Mouse (Mus musculus) stomach, embryonic 15.5 days (tissue): ENCODE data around the gene Slc25a54. TPM values are rescaled to one million over a fixed set of nuclear protein-coding genes. Genes with fewer than 3 reads are reported as not detected.

Source experiments
- ATAC-seq: fragments of 200-750 bp; cut with Nextera tagmentation; 2 replicates; pipeline ENCODE4 v1.8.0; 2017; ENCODE audit warnings: low read depth, moderate number of reproducible peaks, moderate TSS enrichment; ENCODE audit not compliant: insufficient read depth, low FRiP score
- H3K27ac ChIP-seq: fragments of 300-500 bp; sonication (generic); 2 replicates; pipeline ENCODE4 v1.5.1; 2015; ENCODE audit warnings: mild to moderate bottlenecking, inconsistent platforms
- H3K27me3 ChIP-seq: fragments of 300-500 bp; sonication (generic); replicated peaks from 2 replicates; pipeline ENCODE4 v1.6.1; 2015; ENCODE audit warnings: inconsistent platforms
- H3K36me3 ChIP-seq: fragments of 300-500 bp; sonication (generic); 2 replicates; pipeline ENCODE4 v1.6.1; 2015; ENCODE audit warnings: inconsistent platforms
- H3K4me1 ChIP-seq: fragments of 300-500 bp; sonication (generic); 2 replicates; pipeline ENCODE4 v1.6.1; 2015; ENCODE audit warnings: inconsistent platforms
- H3K4me2 ChIP-seq: fragments of 300-500 bp; sonication (generic); 2 replicates; pipeline ENCODE4 v1.6.1; 2015; ENCODE audit warnings: mild to moderate bottlenecking, inconsistent platforms
- H3K4me3 ChIP-seq: fragments of 300-500 bp; sonication (generic); replicated peaks from 2 replicates; pipeline ENCODE4 v1.5.1; 2015; ENCODE audit warnings: inconsistent platforms
- H3K9ac ChIP-seq: fragments of 300-500 bp; sonication (generic); 2 replicates; pipeline ENCODE4 v1.6.1; 2015; ENCODE audit warnings: inconsistent platforms
- H3K9me3 ChIP-seq: fragments of 300-500 bp; sonication (generic); 2 replicates; pipeline ENCODE4 v1.6.1; 2016; ENCODE audit warnings: inconsistent platforms
- WGBS: fragments of 180-500 bp; shearing (Covaris S2); methylation state at CpG from one replicate; pipeline ENCODE4 v1.1.7; 2015; 5-methylcytosine and 5-hydroxymethylcytosine counted together
- polyA plus RNA-seq: library from polyadenylated mRNA; unstranded; fragments of >200 nt; fragmentation: Nextera tagmentation; extraction: Ambion mirVana; gene quantifications from 2 replicates; pipeline ENCODE4 v1.2.1, GENCODE M21; 2015

Gene Slc25a54
- polyA plus RNA-seq, 1 experiment from 2014 or later: not detected

- H3K4me2 ChIP-seq: no peak overlapping the region
- no peaks in the 10 kb centered on the region for H3K36me3 ChIP-seq
- H3K27ac ChIP-seq: no peak overlapping the region
- no peaks in the 10 kb centered on the region for H3K4me1 ChIP-seq
- H3K27me3 ChIP-seq: no peaks in the 10 kb centered on the region
- no peak overlapping the region for H3K4me3 ChIP-seq
- no peak overlapping the region for H3K9ac ChIP-seq
- 74% methylated on average over 7 of the region's 7 CpGs for WGBS
- ATAC-seq: no peak
- no peaks in the 10 kb centered on the region for H3K9me3 ChIP-seq
Observed at GRCm38 (mm10) chr3:109062391-109062790, 17.9 kb upstream of the Slc25a54 start.

- Histone ChIP-seq H3K4me1 (no peaks in the 10 kb centered on the region), H3K9me3 (no peaks in the 10 kb centered on the region), H3K27me3 (no peaks in the 10 kb centered on the region), H3K36me3 (no peaks in the 10 kb centered on the region), H3K4me2 (no peak overlapping the region), H3K27ac (no peak overlapping the region), H3K9ac (no peak overlapping the region), H3K4me3 (no peak overlapping the region)
- 1% methylated on average over 6 of the region's 6 CpGs for WGBS
- ATAC-seq: no peak
Observed at GRCm38 (mm10) chr3:109062989-109063388, 17.3 kb upstream of the Slc25a54 start.

DNA sequence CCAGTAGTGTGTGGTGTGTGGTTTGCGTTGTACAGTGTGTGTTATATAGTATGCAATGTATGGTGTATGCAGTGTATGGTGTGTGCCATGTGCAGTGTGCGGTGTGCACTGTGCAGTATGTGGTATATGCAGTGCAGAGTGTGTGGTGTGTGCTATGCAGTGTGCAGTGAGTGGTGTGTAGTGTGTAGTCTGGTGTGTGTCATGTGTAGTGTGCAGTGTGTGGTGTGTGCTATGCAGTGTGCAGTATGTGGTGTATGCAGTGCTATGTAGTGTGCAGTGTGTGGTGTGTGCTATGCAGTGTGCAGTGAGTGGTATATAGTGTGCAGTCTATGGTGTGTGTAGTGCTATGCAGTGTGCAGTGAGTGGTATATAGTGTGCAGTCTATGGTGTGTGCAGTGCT, 4.1 kb downstream of the Slc25a54 start:
- no peak overlapping the region for H3K4me2 ChIP-seq
- no peak for ATAC-seq
- no peak overlapping the region for H3K27ac ChIP-seq
- H3K4me1 ChIP-seq: no peaks in the 10 kb centered on the region
- no peaks in the 10 kb centered on the region for H3K27me3 ChIP-seq
- H3K9ac ChIP-seq: no peak overlapping the region
- no peaks in the 10 kb centered on the region for H3K9me3 ChIP-seq
- WGBS: 90% methylated on average over 2 of the region's 2 CpGs
- no peaks in the 10 kb centered on the region for H3K36me3 ChIP-seq
- H3K4me3 ChIP-seq: no peak overlapping the region

- Histone ChIP-seq H3K4me2 (no peak overlapping the region), H3K36me3 (no peaks in the 10 kb centered on the region), H3K9ac (no peak overlapping the region), H3K4me3 (no peak overlapping the region), H3K9me3 (no peaks in the 10 kb centered on the region), H3K4me1 (no peaks in the 10 kb centered on the region), H3K27ac (no peak overlapping the region), H3K27me3 (no peaks in the 10 kb centered on the region)
- 12% methylated on average over 2 of the region's 2 CpGs for WGBS
- ATAC-seq: no peak
Observed at GRCm38 (mm10) chr3:109088460-109088859, 8.2 kb downstream of the Slc25a54 start.

- ATAC-seq: no peak
- no peak overlapping the region for H3K4me2 ChIP-seq
- H3K4me1 ChIP-seq: no peaks in the 10 kb centered on the region
- H3K27ac ChIP-seq: no peak overlapping the region
- 53% methylated on average over 8 of the region's 8 CpGs for WGBS
- no peaks in the 10 kb centered on the region for H3K9me3 ChIP-seq
- H3K27me3 ChIP-seq: no peaks in the 10 kb centered on the region
- H3K9ac ChIP-seq: no peak overlapping the region
- no peak overlapping the region for H3K4me3 ChIP-seq
- no peaks in the 10 kb centered on the region for H3K36me3 ChIP-seq
Observed at GRCm38 (mm10) chr3:109104702-109105101, 24.4 kb downstream of the Slc25a54 start.

DNA sequence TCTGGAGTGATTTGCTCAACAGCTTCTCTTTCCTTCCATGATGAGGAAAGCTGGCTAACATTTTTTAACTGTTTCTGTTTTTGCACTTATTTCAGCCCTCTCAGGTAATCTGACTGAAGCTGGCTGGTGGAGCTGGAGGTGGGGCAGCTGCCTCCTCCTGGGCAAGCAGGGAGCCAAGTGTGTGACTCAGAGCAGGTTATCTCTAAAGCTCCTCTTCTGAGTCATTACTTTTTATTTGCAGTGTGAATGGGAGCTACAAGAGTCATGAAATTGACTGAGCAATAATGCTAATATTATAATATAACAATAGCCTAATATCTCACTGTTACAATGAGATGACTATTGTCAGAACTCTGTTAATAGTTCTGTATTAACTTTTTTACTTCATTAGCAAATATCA, 36.9 kb downstream of the Slc25a54 start:
- Histone ChIP-seq H3K4me3 (no peak overlapping the region), H3K4me1 (no peaks in the 10 kb centered on the region), H3K27me3 (no peaks in the 10 kb centered on the region), H3K4me2 (no peak overlapping the region), H3K36me3 (no peaks in the 10 kb centered on the region), H3K27ac (no peak overlapping the region), H3K9me3 (no peaks in the 10 kb centered on the region), H3K9ac (no peak overlapping the region)
- no peak for ATAC-seq

GRCm38 (mm10) chr3:109119562-109119961, 39.3 kb downstream of the Slc25a54 start:
- Histone ChIP-seq H3K36me3 (no peaks in the 10 kb centered on the region), H3K9ac (no peak overlapping the region), H3K4me1 (peaks cover 11% of the 10 kb centered on the region; the same call in 1 of the 2 replicates), H3K27me3 (no peaks in the 10 kb centered on the region), H3K27ac (no peak overlapping the region), H3K4me3 (no peak overlapping the region), H3K4me2 (no peak overlapping the region), H3K9me3 (no peaks in the 10 kb centered on the region)
- no peak for ATAC-seq
- whole genome bisulfite sequencing: 76% methylated on average over 5 of the region's 5 CpGs

- no peak overlapping the region for H3K27ac ChIP-seq
- WGBS: 57% methylated on average over 5 of the region's 5 CpGs
- no peaks in the 10 kb centered on the region for H3K9me3 ChIP-seq
- H3K27me3 ChIP-seq: no peaks in the 10 kb centered on the region
- no peak overlapping the region for H3K4me3 ChIP-seq
- H3K9ac ChIP-seq: no peak overlapping the region
- no peaks in the 10 kb centered on the region for H3K36me3 ChIP-seq
- H3K4me1 ChIP-seq: peaks cover 11% of the 10 kb centered on the region; the same call in 1 of the 2 replicates
- H3K4me2 ChIP-seq: no peak overlapping the region
- no peak for ATAC-seq
Observed at GRCm38 (mm10) chr3:109119973-109120372, 39.7 kb downstream of the Slc25a54 start.

- peak within 1 kb of the TSS; percentile 72 for H3K9ac ChIP-seq
- no peaks in the 10 kb centered on the region for H3K36me3 ChIP-seq
- peak within 1 kb of the TSS; percentile 90 for H3K27ac ChIP-seq
- peak within 1 kb of the TSS; percentile 65 for H3K4me2 ChIP-seq
- ATAC-seq: peak; percentile 88
- 2% methylated on average over 36 of the region's 49 CpGs for WGBS
- H3K4me3 ChIP-seq: peak within 1 kb of the TSS; percentile 76
- no peaks in the 10 kb centered on the region for H3K27me3 ChIP-seq
- no peaks in the 10 kb centered on the region for H3K9me3 ChIP-seq
- H3K4me1 ChIP-seq: peaks cover 11% of the 10 kb centered on the region; the same call in 1 of the 2 replicates
Observed at GRCm38 (mm10) chr3:109122641-109123530, 42.6 kb downstream of the Slc25a54 start, which contains the start of gene Slc25a24. TSS of gene Slc25a24 (plus strand) at chr3:109123149.

DNA sequence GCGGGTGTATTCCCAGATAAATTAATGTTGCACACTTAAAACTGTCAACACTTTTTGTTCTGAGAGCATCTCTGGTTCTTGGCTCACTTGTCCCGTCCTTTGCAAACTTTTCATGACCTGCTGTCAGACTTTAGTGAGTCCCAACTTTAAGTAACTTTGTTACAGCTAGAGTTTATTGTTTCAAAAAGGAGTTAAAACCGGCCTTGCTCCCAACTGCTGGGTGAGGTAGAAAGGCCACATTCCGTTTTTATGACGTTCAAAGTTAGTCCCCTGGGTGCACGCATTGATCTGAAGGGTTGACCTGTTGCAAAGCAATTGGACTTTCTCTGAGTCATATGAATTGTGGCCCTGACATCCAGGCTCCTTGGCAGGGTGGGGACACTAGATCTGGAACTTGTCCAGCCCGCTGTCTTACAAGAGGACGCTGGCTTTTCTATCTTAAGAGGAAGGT, 43.3 kb downstream of the Slc25a54 start:
- peak overlapping the region; percentile 72 for H3K9ac ChIP-seq
- H3K4me1 ChIP-seq: peaks cover 11% of the 10 kb centered on the region; the same call in 1 of the 2 replicates
- no peaks in the 10 kb centered on the region for H3K9me3 ChIP-seq
- no peaks in the 10 kb centered on the region for H3K36me3 ChIP-seq
- H3K27me3 ChIP-seq: no peaks in the 10 kb centered on the region
- 7% methylated on average over 8 of the region's 8 CpGs for WGBS
- H3K27ac ChIP-seq: peak overlapping the region; percentile 90
- H3K4me3 ChIP-seq: peak overlapping the region; percentile 76
- peak; percentile 16; the same call in 1 of the 2 replicates for ATAC-seq
- H3K4me2 ChIP-seq: peak overlapping the region; percentile 65

GRCm38 (mm10) chr3:109124091-109124490, 43.8 kb downstream of the Slc25a54 start:
- Histone ChIP-seq H3K27me3 (no peaks in the 10 kb centered on the region), H3K4me1 (peaks cover 11% of the 10 kb centered on the region; the same call in 1 of the 2 replicates), H3K4me3 (peak overlapping the region; percentile 76), H3K4me2 (peak overlapping the region; percentile 65), H3K27ac (peak overlapping the region; percentile 90; the same call in 1 of the 2 replicates), H3K9ac (no peak overlapping the region), H3K36me3 (no peaks in the 10 kb centered on the region), H3K9me3 (no peaks in the 10 kb centered on the region)
- no peak for ATAC-seq
- WGBS: 42% methylated on average over 4 of the region's 4 CpGs

DNA sequence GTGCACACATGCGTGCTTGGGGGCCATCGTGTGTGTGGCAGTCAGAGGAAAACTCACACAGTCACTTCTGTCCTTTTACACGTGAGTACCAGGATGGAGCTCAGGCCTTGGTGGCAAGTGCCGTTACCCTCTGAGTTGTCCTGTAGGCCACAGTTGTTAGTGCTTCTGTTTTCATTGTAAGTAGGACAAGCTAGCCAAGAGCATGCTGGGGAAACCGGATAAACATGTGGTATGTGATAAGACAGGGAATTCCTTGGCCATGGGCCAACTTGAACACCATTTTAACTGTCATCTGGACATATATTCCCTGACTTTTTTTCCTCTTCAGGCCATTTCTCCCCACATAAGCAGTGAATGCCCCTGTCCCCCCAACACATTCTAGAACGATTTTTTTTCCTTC, 45.3 kb downstream of the Slc25a54 start:
- no peaks in the 10 kb centered on the region for H3K36me3 ChIP-seq
- no peaks in the 10 kb centered on the region for H3K27me3 ChIP-seq
- 79% methylated on average over 6 of the region's 6 CpGs for WGBS
- ATAC-seq: no peak
- H3K27ac ChIP-seq: no peak overlapping the region
- no peak overlapping the region for H3K9ac ChIP-seq
- no peak overlapping the region for H3K4me2 ChIP-seq
- no peaks in the 10 kb centered on the region for H3K9me3 ChIP-seq
- H3K4me3 ChIP-seq: no peak overlapping the region
- H3K4me1 ChIP-seq: peaks cover 11% of the 10 kb centered on the region; the same call in 1 of the 2 replicates
